Mouse (Mus musculus): Measurements from ENCODE around the gene Efna4.

GRCm38 (mm10) chr3:89384331-89385076, 46.7 kb upstream of the Efna4 start:
- TF ChIP-seq POLR2A (IDR thresholded peaks at IDR 0.05; ENCODE audit: control insufficient read depth, extremely low read depth, insufficient read depth, low read length, poor library complexity) = no peak
- no peak for TF ChIP-seq CTCF (IDR thresholded peaks at IDR 0.05; ENCODE audit: borderline replicate concordance, control insufficient read depth, extremely low read depth, insufficient read depth, low read length, poor library complexity)

Measured in thymus, adult 2 months (tissue).